Mouse (Mus musculus) ovary, postnatal 36 days (tissue): ENCODE results near the gene Map4.
A peak's percentile ranks its signal among the peaks of the same experiment; 100 is the strongest.

Experiments
- DNase-seq: peaks from one replicate; pipeline ENCODE4 v3.0.0; 2022; ENCODE audit warnings: low spot score, mixed read lengths

Gene Map4

DNA sequence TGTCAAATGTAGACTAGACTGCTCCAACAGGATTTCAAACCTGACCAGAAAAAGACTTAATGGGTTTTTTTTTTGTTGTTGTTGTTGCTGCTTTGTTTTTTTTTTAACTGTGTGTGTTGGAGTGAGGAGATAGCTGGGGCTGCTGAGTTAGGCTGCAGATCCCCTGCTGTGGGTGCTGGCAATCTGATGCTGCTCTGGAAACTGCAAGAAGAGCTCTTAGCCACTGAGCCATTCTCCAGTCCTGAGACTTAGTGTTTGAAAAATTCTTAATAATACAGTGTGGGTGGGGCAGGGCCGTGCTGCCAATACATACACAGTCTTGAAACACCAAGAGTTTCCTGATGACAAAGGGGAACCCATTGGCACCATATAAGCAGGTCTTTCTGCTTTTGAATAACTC is 70.7 kb downstream of the Map4 start:
- DNase-seq: no peak

DNA sequence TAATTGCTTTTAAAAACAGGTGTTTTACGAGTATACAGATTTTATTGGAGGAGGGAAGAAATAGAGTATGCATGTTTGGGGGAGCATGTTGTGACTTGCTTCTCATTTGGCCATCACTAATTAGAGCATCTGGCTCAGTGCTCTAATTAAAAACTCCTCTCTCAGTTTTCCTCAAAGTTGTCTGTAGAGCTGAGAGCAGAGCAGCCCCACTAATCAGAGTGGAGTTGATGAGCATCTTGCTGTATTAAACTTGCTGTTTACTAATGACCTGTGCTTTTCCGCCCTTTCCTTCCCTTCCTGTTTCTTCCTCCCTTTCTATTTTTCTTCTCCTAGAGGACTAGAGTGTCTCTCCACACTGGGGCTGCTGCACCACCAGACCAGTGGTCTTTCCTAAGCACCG is 71.2 kb downstream of the Map4 start:
- no peak for DNase-seq

DNA sequence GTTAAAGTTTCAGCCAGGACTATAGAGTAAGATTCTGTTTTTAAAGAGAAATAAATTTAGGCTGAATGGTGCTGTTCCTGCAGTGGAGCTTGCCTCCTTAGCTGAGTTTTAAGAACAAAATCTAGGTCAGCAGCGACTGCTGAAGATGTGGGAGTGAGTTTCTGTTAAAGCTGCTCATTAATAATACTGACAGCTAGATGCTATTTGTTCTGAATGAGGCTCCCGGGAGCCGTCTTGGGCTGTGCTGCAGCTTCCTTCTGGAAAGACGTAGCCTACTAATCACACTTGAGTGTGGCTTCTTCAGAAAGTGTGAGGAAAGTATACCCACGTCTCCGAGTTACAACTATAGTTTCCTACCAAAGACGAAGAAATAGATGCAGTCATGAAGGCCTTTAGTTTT is 88.0 kb downstream of the Map4 start:
- no peak for DNase-seq

DNA sequence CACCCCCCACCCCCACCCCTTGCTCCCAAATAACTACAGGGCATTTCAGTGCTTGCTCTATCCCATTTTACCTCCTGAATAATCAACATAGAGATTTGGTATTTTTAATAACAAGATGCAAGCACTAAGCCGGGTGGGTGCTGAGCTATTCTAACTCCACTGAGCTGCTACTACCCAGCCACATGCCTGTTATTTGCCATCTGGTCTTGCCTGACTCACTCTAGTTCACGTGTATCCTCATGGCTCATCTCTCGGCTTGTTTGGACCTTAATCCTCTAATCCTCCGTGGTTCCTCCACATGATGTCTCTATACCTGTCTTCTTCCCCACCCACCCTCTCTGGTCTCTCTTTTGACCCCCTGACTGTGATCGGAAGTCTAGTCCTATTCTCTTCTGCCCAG is 89.1 kb downstream of the Map4 start:
- no peak for DNase-seq

DNA sequence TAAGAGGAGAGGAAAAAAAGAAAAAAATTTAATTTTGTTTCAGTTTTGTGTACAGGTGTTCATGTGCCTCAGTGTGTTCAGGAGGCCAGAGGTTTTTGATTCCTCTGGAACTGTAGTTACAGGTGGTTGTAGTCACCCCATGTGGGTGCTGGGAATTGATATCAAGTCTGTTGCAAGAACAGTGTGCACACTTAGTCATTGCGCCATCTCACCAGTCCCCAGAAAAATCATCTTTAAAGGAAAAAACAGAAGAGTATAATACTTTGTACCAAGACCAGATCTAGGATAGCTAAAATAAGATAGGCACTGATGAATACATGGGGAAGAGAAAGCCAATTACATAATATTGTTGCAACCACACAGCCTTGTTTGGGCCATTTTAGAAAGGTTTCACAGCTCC is 90.2 kb downstream of the Map4 start:
- DNase-seq: no peak

DNA sequence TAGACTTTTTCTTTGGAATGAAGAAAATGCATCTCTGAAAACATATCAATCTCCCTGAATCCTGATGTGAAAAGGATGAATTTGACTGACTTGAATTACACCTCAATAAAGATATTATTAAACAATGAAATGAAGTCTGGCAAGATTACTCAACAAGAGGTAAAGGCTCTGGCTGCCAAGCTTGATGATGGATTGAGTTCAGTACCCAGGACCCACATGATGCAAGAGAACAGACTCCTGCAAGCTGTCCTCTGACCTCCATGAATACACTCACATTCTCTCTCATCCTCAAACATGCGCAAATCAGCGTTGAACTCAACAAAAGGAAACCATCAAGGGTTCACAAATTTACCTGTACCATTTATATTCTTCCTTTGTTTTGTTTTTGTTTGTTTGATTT is 90.9 kb downstream of the Map4 start:
- DNase-seq: no peak

DNA sequence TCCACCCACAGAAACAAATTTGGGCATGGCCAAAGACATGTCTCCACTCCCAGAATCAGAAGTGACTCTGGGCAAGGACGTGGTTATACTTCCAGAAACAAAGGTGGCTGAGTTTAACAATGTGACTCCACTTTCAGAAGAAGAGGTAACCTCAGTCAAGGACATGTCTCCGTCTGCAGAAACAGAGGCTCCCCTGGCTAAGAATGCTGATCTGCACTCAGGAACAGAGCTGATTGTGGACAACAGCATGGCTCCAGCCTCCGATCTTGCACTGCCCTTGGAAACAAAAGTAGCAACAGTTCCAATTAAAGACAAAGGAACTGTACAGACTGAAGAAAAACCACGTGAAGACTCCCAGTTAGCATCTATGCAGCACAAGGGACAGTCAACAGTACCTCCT is 103.8 kb downstream of the Map4 start:
- DNase-seq: no peak

DNA sequence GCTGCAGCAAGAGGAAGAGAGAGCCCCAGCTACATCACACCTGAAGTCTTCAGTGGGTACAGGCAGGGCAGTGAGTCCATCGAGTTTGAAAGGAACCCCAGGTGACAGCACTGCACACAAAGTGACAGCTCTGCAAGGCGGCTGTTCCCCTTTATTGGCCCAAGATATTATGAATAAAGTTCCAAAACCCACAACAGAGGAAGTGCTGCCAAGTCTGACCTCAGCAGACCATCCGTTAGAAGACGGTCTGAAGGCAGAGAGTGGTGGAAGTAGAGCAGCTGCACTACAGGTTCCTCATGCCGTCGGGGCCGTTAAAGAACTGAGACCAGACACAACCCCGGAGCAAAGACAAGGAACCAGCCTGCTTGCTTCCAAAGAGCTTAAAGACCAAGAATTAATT is 106.6 kb downstream of the Map4 start:
- DNase-seq: no peak

DNA sequence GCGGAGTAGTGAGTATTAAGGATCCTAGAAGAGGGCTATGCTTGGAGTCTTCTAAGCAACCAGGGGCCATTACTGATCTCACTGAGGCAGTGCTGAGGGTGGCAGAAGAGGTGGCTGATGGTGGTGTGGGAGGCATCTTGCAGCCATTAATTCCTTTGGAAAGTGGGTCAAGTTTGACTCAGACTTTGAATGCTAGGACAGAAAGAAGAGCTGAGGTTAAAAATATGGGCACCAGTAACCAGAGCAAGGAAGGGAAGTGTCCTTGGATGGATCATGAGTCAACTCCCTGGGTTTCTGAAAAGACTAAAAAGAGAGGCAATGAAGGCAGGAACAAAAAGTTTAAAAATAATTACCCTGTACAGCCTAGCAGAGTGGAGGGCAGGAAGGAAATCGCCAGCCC is 107.2 kb downstream of the Map4 start:
- DNase-seq: no peak

DNA sequence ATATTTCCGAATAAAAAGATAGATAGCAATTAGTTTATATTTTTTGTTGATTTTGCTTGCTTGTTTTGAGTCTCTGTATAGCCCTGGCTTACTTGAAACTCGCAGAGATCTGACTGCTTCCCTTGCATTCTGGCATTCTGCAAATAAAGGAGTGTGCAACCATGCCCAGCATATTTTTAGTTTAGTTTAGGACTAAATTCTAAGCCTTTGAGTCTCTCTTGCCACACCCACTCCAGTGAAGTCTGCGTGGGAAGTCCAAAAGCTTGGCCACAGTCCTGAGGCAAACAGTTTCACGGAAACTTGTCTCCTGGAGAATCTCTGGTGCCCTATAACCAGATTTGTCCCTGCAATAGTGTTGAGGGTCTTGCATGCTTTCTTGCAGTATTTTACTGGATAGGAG is 113.1 kb downstream of the Map4 start:
- DNase-seq: no peak

DNA sequence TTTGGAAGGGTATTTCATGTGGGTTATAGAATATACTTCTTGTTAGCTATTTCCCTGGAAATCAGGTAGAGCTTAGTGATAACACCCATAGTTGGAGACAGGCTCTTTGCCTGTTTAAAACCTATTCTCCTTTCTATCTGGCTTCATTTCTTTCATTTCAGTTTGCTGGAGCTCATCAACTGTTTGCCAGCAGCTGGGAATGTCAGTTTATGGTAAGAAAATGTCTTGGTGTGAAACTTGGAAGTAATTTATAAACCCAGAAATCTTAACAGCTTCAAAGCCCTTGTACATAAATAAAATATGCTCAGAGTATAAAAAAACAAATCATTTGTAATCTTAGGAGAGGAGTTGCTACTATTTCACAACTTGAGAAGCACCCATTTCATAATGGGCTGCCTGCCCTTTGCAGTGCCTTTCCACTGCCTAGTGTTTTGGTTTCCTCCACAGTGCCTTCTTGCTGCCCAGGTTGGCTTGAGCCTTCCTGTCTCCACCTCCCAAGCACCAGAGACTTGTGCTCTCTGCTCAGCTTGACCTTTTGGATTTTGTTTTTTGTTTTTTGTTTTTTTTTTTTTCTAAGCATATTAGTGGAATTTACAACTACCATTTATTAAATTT is 114.6 kb downstream of the Map4 start:
- no peak for DNase-seq

DNA sequence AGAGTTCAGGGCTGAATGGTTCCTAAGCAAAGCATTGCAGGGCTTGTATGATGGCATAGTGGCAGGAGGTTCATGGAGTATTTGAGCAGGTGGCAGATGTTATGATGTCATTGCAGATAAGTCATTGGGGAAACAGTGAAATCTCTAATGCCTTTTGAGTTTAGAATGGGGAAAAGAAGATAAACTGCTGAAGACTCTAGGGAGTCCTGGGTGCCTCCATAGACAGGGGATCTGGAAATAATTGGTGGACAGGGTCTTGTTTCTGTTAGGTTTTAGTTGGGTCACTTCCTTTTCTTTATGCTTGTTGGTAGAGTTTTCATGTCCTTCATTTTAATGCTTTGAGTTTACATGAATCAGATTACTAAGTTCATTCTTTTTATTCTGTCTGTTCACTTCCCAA is 116.0 kb downstream of the Map4 start:
- no peak for DNase-seq

DNA sequence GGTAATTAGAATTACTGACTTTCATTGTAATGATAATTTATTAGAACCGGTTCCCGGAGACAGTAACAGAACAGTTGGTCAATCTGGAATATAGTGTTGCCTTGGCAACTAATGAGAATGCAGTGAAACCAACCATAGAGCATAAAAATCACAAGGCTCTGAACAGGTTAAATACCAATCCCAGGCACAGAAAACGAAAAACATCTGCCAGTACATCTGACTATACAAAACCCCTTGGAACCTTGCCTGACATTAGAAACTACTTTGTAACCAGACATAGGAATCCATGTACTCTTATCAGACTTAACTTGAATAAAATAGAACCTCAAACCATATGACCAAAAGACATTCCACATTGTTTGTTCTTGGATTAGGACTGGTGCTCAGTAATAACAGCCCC is 116.6 kb downstream of the Map4 start:
- DNase-seq: no peak

DNA sequence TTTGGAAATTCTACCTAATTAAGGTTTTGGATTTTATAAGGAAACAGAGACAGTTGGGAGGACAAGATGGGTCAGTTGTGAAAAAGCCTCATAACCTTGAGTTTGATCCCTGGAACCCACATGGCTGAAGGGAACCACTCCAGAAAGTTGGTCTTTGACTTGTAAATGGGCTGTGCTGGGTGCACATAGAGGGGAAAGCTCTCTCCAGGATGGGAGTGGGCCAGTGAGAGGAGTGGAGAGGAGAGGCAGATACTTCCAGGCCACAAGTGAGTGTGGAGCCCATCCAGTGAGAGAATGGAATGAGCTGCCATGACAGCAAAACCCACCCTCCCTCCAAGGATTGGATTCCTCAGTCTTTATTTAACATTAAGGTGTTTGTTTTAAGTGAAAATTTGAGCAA is 119.9 kb downstream of the Map4 start:
- no peak for DNase-seq

DNA sequence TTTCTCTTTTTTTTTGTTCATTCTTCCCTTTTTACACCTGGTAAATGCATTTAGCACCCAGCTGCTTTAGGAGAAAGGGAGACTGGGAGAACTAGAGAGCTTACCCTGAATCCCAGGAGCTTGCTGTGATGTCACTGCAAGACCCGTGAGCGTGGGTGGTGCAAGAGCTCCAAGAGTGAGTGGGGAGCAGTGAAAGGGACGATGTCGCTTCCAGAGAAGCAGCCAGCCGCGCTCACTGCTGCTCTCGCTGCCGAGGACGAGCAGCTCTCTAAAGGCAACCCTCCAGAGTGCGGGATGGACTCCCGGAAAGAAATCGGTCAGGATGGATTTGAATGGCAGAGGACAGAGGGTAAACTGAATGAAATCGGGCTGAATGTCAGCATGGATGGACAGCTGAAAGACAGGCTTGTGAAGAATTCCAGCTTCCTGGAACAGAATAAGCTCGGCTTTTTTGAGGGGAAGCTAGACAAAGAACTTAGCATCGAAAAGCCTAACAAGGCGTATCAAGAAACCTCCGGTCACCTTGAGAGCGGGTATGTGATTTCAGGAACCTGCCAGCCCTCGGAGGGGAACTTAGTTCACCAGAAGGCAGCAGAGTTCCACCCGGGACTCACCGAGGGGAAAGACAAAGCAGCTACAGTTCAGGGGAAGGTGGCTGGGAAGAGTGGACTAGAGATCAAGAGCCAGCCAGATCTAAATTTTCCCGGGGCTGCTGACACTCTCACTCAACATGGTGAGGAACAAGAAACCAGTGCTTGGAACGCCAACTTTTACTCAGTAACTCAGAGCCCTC is 120.8 kb downstream of the Map4 start:
- no peak for DNase-seq

DNA sequence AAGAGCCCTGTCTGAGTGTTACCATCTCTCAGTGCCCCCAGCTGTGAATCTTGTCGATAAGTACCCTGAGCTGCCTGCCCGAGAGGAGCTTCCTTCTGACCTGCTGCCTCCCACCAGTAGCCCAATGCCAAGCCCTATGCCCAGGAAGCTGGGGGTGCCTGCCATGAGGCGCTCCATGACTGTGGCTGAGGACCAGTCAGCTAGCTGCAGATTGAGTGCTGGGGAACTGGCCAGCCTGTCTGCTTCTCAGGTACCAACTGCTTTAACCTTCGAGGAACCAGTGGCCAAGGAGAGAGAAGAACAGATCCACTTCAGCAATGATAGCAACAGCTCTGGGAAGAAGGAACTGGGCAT is 121.7 kb downstream of the Map4 start:
- no peak for DNase-seq

DNA sequence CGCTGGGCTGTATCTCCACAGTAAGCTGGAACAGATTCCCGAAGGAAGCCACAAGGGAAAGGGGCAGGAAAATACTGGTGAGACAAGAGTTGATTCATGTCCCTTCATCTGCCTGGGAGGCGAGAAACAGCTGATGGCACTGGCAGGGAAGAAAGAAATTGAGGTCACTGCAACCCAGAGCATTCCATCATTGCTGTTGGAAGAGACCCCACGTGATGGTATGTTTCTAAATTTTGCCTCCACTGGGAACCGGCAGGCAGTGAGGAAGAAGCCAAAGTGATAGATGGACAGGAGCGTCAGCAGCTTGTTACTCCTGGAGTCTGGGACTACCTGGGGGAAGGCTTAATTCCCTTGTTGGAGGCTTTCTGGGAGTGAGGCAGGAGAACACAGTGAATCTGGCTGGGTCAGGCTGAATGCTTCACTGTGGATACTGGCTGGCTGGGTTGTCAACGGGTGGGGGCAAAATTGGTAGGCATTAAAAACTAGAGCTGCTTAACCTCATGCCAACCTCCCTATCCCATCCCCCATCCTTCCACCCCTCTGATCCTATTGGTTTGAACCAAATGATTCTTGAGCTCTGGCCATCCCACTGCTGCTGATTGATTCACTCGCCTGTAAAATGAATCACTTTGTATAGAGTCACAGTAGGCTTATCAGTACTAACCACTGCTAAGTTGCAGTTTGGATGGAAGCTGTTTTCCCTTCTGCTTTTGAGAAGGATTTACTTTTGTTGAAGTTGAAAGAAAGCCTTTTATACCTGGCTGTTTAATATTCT is 122.2 kb downstream of the Map4 start:
- DNase-seq: peak; percentile 27

DNA sequence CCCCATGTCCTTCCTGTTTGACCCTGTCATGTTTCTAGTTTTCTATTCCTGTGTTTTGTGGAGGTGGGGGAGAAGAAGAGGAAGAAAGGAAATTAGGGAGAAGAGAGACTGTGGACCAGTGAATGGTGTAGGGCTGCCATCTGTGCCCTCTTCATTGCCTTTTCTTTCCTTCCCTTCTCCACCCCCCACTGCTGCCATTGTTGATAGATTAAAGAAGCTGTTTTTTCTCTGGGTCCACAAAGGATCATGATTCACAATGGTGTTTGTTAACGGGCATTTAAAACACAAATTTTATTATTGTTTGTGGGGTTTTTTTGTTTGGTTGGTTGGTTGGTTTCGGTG is 122.8 kb downstream of the Map4 start:
- DNase-seq: no peak

DNA sequence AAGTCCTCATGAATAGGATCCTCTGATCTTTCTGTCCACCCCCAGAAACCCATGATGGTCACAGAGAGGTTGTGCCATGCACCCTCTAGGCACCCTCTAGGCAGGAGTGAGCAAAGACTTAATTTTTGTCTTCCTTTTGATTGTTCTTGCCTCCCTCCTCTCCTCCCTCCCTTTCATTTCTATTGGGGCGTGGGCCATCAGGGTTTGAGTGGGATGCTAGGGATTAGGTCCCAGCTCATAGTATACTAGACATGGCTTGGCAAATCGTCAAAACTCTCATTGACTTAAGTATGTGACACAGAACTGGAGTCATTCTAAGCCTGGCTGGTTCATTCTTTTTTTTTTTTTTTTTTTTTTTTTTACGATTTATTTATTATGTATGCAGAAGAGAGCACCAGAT is 123.5 kb downstream of the Map4 start:
- no peak for DNase-seq

DNA sequence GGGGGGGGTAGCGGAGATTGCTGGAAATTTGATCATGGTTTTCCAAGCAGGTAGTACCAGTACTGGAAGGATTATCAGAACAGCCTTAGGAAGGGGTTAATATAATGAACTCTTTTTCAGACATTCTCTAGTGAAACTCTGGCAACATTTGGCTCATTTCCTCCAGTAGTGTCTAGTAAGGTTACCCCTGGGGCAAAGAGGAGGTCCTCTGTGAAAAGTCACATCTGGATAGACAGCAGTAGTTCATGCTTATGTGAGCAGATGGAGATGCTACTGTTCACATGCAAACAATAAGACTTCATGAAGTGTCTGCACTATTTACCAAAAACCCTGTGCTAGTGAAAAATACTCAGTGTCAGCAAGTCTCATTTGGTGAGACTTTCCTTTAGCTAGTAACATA is 125.9 kb downstream of the Map4 start:
- DNase-seq: no peak

DNA sequence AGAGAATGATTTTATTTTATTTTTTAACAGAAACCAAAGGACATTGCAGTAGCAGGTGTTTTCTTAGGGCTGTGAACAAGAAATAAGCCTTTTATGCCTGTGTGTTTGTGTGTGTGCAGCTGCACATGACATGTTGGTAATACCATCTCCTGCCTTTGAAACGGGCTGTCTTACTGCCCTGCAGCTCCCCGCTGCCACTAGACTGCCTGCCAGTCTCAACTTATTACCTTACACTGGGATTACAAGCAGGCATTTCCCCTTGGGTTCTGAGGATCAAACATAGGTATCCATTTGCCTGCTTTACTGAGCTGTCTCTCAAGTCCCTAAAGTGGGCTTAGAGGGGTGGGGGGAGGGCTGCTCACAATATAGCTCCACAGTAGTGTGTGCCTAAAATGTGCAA is 129.5 kb downstream of the Map4 start:
- DNase-seq: no peak

DNA sequence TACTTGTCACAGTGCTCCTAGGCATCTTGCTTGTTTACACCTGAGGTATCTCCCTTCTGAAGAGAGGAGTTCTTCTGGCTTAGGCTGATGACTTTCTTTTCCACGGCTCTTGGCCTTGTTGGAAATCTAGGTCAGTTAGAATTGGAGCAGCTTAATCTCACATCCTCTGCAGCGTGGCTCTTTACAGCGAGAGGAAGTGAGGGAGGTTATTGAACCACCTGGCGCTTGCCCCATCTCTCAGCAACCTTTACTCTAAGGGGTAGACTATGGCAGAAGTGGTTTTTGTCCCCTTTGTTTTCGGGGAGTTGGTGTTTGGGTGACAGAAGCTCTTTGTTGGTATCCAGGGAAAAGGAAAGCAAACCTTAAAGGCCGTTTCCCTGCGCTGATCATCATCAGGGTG is 131.1 kb downstream of the Map4 start:
- no peak for DNase-seq

DNA sequence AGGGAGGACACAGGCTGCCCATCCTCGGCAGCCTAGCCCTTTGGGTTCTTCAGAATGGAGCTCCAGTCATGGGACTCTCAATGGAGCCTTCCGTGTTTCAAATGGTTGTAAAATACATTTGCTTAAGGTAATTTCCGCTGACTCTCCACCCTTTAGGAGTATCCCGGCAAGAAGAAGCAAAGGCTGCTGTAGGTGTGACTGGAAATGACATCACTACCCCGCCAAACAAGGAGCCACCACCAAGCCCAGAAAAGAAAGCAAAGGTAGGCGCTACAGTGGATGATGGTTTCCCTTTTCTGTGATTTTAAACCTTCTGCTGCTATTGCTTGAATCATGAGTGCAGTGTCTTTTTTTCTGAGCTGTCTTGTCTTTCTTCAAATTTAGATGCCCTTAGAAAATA is 131.6 kb downstream of the Map4 start:
- no peak for DNase-seq

DNA sequence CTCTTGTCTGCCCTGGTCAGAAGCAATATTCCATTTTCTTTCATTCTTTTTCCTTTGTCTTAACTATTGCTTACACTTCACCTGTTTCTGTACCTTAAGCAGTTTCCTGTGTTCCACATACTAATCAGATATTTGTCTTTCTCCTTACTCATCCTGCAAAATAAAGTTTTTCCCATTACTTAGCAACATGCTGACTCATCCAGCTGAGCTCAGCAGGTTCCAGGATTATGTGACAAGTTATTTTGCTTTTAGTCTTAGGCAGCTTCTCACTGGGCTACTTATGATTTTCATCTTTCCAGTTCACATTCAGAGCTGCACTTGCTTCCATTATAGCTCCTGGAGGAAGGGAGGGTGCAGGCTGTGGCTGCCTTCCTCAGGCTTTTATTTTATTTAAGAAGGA is 133.4 kb downstream of the Map4 start:
- DNase-seq: no peak
